Mouse (Mus musculus) kidney, postnatal 4 days (tissue): ENCODE results near the gene Myh9.
"Not testable (repeated sequence)": the region's sequence is repeated elsewhere in the genome, so short reads cannot be mapped to it uniquely, and the experiment has no call there.

ENCODE experiments used
- DNase-seq, 2 experiments: peaks; one replicate each; pipeline ENCODE4 v3.0.0; 2021; ENCODE audit warnings: mixed read lengths in 2 of 2

Myh9 gene

DNA sequence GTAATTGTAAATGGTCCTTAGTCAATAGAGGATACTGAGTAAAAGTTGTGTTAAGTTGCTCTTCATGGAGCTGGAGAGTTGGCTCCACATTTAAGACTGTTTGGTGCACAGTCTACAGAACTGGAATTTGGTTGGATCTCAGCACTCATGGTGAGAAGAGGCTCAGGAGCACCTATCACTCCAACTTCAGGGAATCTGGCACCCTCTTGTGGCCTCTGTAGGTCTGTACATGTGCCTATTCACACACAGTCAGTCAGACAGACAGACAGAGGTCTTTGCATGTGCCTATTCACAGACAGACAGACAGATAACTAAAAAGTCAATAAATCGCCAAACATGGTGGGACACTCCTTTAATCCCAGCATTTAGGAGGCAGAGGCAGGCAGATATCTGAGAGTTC lies 91.5 kb downstream of the Myh9 start:
- DNase-seq: peak; percentile 46 to 54

DNA sequence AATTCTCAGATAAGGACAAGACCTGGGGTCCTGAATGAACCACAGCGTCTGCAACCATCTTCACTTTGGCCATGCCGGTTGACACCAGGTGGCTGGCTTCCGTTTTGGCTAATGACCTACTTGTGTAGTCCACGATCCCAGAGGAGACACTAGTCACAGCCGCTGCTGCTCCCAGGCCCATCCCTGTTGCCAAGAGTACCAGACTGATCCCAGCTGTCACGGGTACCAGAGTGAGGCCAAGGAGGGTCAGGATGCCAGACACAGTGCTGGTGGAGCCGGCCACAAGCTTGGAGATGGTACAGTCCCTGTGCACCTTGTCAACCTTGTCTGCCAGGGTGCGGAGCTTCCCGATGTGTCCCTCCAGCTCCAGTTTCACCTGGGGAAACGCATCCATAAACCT lies 92.3 kb downstream of the Myh9 start:
- DNase-seq: no peak

DNA sequence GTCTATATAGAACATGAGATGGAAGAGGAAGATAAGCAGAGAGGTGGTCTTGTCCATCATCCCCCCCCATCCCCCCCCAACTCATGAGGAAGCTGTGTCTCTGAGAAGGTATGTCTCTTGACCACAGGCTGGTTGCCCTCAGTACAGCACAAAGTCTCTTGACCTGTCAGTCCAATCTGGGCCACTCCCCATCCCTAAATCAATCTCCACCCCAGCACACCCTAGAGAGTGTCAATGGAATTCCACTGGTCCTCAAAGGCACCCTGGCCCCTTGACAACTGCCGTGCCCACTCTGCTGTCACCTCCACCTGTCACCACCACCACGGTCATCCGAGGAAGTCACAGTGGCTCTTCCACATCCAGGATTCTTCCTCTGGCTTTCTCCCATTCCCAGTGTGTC lies 93.6 kb downstream of the Myh9 start:
- DNase-seq: no peak

DNA sequence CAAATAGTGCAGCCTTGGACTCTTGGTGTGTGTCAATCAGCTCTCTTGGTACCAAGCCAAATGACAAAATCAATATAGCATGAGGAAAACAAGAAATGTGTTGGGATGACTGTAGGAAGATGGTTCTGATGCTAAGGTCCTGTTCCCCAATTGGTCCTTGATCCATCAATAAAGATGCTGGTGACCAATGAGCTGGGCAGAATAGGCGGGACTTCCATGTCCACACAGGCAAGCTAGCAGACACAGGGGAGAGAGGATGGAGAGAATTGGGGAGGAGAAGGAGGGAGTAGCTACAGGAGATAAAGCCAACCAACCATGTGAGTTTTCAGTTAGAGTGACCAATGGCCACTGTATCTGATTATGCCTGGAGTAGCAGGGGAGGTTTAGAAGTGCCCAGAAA lies 95.6 kb downstream of the Myh9 start:
- no peak for DNase-seq

DNA sequence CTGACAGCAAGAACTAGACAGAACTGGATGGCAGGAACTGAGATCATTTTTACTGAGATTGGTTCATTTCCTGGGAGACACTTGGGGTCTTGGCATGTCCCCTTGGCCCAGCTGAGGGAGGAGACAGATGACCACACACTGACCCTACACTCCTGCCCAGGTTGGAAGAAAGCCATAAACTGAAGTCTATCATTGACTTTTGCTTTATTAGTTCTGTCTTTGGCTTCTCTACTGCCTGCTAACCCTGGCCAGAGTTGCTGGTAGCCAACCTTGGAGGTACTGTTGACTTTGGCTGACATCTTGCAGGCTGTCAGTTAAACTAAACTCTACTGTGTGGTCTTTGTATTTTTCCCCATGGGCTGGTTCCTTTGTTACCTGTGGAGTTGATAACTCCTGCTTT lies 96.9 kb downstream of the Myh9 start:
- DNase-seq: no peak

DNA sequence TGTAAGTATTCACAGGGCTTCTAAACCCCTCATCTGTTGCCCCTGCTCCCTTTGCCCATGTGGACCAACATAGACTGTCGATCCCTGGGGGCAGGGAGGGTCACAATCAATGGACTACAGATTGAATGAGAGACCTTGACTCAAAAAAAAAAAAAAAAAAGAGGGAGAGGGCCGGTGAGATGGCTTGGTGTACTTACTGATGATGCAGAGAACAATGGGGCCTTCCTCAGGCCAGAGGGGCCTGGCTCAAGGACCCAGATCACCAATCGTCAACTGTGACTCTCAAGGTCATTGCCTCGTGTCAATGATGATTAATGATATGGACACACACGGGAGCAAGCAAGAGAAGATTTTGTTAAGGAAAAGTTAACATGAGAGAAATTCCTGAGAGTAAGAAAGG lies 97.3 kb downstream of the Myh9 start:
- DNase-seq: no peak

DNA sequence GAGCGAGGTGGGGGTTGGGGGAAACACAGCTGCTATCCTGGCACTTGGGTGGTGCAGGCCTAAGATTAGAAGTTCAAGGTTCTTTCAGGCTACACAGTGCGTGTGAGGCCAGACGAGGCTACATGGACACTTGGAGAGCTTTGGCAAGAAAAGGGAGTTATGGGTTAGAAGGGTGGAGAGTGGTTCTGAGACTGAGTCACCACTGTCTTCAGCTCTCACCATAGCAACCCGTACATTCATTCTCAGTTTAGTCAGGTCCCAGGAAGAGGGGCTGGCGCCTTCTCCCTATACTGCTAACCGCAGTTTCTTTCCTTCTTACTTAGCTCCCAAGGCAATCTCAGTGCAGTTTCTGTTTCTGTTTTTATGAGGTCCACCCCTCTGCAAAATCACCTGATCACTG lies 100.4 kb downstream of the Myh9 start:
- not testable (repeated sequence) for DNase-seq

DNA sequence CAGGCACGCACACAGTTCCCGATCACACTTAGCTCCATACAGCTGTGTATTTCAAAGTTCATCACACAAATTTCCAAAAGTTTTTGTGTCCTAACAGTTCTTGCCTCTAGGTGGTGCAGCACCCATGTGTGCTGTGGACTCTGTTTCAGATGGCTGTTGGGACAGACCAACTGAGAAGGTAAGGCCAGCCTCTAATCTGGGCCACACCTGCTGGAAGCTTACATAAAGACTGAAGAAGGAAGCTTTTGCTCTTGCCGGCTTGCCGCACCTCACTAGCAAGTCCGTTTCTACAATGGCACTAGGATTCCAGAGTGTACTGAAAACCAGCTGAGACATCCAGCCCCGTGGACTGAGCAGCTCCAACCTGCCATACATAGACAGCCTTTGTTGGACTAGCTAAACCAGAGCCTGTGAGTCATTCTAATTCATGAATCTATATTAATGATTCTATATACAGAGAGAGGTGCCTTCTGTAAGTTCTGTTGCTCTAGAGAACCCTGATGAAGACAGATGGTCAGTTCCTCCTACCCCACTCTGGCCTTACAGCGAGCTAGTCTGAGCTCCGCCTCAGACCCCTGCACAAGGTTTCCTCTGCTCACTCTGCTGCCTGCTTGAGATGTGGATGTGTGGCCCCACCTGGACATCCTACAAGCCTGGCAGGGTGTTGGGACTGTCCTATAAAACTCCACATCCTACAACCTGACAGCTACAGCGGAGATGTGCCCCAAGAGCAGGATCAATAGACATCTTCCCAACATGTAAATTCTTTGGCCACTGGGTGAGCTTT lies 101.3 kb downstream of the Myh9 start:
- peak in 1 of 2 experiments; percentile 15 for DNase-seq

DNA sequence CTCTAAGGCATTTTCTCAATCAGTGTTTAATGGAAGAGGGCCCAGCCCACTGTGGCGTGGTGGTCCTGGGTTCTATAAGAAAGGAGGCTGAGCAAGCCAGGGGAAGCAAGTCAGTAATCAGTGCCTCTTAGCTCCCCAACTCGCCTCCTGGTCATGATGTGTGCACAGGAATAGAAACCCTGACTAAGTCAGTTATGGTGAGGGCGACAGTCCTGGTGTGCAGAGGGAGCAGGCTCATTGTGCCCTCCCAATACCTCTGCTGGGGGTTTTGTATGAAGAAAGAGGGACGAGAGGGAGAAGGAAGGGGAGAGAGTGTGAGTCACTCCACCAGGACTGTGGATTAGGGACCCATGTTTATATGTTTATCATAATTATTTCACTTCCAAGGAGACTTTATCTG lies 108.1 kb downstream of the Myh9 start:
- not testable (repeated sequence) for DNase-seq

DNA sequence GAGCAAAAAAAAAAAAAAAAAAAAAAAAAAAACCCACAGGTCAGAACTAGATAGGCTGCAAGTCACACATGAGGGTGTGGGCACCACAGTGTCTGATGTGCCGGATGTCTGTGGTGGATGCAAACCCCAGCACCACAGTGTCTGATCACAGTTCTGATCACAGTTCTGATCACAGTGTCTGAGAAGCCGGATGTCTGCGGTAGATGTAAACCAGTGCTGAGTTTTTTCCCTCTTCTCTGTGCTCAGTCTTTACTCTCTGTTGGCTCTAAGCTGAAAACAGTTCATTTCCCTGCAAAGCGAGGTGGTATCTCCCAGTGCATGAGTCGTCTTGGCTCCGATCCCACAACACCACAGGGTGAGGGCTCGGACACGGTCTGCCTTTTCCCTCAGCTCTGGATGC lies 108.6 kb downstream of the Myh9 start:
- DNase-seq: not testable (repeated sequence)

DNA sequence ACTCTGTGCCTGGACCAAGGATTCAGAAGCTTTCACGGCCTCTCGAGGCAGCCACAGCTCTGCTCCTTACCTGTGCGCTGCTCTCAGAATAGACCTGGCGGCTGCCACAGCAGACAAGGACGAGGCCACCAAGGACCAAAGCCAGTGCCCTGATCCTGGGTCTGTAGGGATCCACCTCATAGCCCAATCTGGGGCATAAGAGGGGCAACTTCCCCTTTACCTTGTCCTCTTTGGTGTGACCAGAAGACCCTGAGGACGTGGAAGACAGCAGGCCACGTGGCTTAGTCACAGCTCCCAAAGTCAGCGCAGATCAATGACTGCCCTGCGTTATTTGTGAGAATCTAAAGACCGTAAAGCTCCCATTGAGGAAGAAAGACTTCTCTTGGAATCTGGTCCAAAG lies 109.1 kb downstream of the Myh9 start:
- not testable (repeated sequence) for DNase-seq

DNA sequence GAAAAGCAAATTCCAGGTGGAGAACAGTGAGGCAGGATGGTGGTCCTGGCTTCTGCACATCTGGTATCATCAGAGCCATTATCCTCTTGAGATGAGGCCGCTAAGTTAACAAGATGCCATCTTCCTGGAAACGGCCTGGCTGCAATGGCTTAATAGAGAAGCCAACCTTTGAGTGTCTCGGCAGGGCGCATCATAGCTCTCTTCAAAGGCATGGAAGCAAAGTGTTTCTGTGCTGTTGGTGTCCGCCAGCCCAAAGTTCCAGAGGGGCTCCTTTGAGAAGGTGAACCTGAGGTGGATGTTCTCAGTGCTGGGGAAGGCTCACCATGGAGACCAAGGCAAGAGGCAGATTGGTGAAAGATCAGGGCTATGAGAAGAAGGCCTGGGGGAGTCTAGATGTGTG lies 110.4 kb downstream of the Myh9 start:
- no peak for DNase-seq

DNA sequence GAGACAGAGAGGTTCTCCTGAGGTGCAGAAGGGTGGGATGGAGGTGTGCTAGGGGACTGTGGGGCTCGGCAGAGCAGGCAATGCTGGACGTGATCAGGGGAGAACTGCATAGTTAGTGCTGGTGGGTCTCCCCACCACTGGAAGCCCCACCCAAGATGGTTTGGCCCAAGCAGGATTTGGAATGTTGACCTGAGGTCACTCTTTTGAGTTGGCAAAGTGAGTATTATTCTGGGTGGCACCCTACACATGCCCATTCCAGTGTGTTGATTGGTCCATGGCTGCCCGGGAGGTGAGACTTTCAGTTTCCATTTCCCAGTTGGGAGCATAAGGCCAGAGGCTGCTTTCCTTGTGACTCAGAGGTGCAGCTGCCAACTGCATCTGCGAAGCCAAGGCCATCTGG lies 113.2 kb downstream of the Myh9 start, which contains the start of gene Apol9b:
Gene Apol9b, plus strand, starts transcription at position 301 of the 400 bp plus-strand sequence.
- not testable (repeated sequence) for DNase-seq

DNA sequence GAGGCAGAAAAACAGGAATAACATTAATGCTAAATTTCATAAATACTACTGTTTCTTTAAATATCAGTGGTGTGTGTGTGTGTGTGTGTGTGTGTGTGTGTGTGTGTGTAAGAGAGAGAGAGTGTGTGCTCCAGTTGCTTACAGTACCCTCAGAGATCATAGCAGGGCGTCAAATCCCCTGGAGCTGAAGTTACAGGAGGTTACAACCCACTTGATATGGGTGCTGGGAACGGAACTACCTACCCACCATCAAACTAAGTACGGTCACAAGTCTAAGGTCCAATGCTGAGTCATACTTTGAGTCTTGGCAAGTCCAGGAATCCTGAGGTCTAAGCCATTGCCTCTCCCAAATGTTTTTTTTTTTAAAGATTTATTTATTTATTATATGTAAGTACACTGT lies 114.2 kb downstream of the Myh9 start:
- DNase-seq: not testable (repeated sequence)

DNA sequence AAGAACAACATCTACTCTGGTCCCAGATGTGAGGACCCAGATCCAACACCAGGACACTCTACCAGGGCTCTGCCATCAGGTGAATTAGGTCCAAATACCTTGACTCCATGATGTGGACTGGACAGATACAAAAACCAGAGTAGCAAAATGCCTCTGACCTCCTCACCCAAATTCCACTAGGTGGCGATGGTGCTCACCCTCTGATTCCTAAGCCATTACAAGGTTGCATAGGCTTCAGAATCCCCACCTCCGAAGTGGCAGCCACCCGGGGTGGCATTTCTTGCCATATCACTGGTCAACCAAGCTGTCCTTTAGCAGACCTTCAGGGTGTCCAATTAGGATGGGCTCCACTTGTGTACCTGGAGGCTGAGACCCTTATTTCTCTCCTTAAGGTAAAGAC lies 114.8 kb downstream of the Myh9 start:
- not testable (repeated sequence) for DNase-seq

DNA sequence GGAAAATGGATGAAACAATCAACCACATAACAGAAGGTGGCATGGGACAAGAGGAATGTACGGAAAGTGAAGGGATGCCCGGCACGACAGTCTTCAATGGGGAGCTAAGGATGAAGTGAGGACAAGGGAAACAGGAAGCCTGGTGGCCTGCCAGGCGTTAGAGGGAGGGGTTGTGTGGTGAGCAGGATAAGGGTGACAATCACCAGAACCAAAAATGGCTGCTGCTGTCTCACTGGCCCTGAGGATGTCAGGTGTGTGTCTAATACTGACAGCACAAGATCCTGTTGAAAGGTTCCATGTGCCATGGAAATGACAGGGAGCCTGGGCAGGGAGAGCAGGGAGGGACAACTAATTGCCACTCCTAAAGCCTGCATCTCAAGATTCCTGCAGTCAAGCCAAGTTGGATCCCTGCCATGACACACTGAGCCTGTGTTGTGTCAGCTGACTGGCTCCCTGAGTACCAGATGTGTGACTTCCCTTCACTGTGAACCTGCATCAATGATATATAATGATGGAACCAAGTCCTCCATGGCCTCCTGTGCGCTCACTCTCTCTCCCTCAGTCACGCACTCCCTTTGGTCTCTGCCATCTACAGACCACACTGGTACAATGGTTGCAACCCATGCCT lies 116.5 kb downstream of the Myh9 start:
- not testable (repeated sequence) for DNase-seq

DNA sequence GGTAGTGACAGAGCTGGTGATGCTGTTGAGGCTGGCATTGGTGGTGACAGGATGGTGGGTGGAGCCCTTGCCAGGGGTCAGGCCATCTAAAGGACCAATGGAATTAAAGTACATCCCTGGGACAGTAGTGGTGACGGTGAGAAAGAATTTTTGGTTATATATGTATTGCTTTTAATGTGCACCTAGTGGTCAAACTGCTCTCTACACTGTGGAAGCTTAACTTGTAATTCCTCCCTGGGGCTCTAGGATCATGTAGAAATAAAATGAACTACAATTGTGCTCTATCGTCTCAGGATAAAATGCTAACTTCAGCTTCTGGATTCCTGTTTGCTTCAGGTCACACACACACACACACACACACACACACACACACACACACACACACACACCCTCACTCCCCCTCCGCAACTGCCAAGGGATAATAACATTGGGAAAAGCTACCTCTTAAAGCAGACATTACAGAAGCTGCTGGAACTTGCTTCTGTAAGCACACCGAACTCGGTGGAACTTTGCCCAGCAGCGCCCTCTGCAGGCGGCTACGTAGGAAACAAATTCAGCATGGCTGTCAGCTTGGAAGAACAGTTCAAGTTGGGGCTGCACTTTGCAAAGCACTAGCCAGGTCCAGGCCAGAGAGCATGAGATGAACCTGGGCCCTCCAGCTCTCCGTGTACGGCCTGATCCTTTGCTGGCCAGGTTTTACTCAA lies 117.6 kb downstream of the Myh9 start:
- DNase-seq: not testable (repeated sequence)

DNA sequence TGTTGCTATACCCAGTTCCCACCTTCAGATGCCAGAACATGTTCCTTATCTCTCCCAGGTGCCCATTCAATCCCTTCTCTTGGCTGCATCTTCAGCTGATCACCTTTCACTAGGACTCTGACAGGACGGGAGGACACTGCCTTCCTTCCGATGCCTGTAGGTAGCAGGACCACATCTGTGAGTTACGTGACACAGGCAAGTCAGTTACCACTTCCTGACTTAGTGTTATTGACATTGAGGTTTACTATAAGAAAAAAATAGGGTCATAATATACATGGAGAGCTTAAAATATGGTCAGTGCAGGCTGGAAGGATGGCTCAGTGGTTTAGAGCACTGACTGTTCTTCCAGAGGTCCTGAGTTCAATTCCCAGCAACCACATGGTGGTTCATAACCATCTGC lies 120.5 kb downstream of the Myh9 start:
- not testable (repeated sequence) for DNase-seq

DNA sequence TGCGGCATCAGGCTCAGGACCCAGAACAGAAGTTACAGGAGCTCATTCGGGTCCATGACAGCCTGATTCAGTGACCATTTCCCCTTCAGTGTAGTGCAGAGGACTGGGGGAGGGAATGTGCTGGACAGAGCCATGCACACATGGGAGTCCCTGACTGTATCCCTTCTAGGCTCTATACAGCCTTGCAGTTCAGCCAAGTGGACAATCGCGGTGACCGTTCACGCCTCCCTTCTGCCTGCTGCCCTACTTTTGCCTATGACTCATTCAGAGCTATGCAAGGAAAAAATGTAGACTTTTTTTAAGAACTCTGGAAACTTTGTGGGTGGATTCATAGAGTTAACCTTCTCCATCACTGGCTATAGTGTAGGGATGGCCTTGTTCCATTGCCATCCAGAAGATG lies 123.7 kb downstream of the Myh9 start:
- DNase-seq: not testable (repeated sequence)
